Mouse (Mus musculus) testis, adult 2 months (tissue): ENCODE data around the gene Wfdc15a. TPM values are rescaled to one million over a fixed set of nuclear protein-coding genes. Genes with fewer than 3 reads are reported as not detected.
"Not testable (repeated sequence)": the region's sequence is repeated elsewhere in the genome, so short reads cannot be mapped to it uniquely, and the experiment has no call there.

Experiments used
- H3K27ac ChIP-seq: fragments of 200-500 bp; 2 replicates; pipeline ENCODE4 v1.5.1; 2012; ENCODE audit warnings: low read depth, low read length; ENCODE audit not compliant: control insufficient read depth, insufficient read depth
- H3K27me3 ChIP-seq: fragments of 200-500 bp; 2 replicates; pipeline ENCODE4 v1.6.1; 2012; ENCODE audit warnings: mild to moderate bottlenecking, low read length, moderate library complexity; ENCODE audit not compliant: control insufficient read depth, insufficient read depth
- H3K36me3 ChIP-seq: fragments of 200-500 bp; 2 replicates; pipeline ENCODE4 v1.6.1; 2012; ENCODE audit warnings: mild to moderate bottlenecking, low read length; ENCODE audit not compliant: control insufficient read depth, insufficient read depth
- H3K4me1 ChIP-seq: fragments of 200-500 bp; 2 replicates; pipeline ENCODE4 v1.6.1; 2012; ENCODE audit warnings: low read length; ENCODE audit not compliant: control insufficient read depth, insufficient read depth
- H3K4me3 ChIP-seq: fragments of 200-500 bp; 2 replicates; pipeline ENCODE4 v1.5.1; 2012; ENCODE audit warnings: low read depth, mild to moderate bottlenecking, low read length, moderate library complexity, mixed read lengths; ENCODE audit not compliant: control insufficient read depth
- CTCF ChIP-seq: fragments of 200-500 bp; IDR thresholded peaks from 2 replicates; pipeline ENCODE4 v1.5.1; 2012; ENCODE audit warnings: low read depth, mild to moderate bottlenecking, inconsistent platforms, low read length, moderate library complexity; ENCODE audit not compliant: control insufficient read depth, insufficient read depth, insufficient replicate concordance
- POLR2A ChIP-seq: fragments of 200-500 bp; IDR thresholded peaks from 2 replicates; pipeline ENCODE4 v1.6.1; 2012; ENCODE audit warnings: low read depth, mild to moderate bottlenecking, inconsistent platforms, low read length, moderate library complexity; ENCODE audit not compliant: control insufficient read depth
- polyA plus RNA-seq: library from polyadenylated mRNA; depleted of rRNA; stranded (reverse); fragments of >200 nt; gene quantifications from 2 replicates; pipeline ENCODE4 v1.2.3, GENCODE M21; 2012

Wfdc15a gene
- polyA plus RNA-seq, 1 experiment: 325 TPM

DNA sequence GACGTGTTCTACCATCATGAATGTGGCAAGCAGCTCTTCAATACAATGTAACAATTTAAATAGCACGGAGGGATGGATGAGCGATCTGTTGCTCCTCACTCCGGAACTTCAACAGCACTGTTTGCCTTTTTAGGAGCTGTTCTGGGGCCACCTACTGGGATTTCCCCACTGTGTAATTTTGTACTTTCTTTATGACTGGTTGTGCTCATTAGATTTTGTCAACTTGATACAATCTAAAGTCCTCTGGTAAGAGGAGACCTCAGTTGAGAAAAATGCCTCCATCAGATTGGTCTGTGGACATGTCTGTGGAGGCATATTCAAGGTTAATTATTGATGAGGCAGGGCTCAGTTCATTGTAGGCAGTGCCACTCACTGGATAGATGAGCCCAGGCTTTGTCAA lies 11.0 kb upstream of the Wfdc15a start:
- no peak overlapping the region for H3K27ac ChIP-seq
- H3K4me3 ChIP-seq: no peak overlapping the region
- H3K27me3 ChIP-seq: no peaks in the 10 kb centered on the region
- no peaks in the 10 kb centered on the region; the same call in 1 of the 2 replicates for H3K4me1 ChIP-seq
- no peak for TF ChIP-seq CTCF
- no peak for TF ChIP-seq POLR2A
- H3K36me3 ChIP-seq: no peaks in the 10 kb centered on the region

DNA sequence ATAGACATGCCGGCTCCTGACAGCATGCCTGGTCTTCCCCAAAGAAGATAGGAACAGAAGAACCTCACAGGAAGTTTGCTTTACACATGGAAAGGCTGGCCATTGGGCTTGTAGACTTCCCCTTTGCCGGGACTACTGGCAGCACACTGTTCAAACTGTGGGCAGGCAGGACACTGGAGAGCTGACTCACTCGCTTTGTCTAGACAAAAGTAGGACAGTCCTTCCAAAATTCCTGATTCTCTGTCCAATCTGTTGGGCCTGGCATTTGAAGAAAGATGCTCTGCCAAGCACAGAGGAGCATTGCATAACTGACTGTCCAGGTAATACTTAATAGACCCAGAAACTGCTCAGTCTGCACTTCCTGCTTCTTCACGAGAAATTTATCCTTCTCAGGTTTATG lies 6.7 kb upstream of the Wfdc15a start:
- Histone ChIP-seq H3K27me3 (no peaks in the 10 kb centered on the region), H3K27ac (no peak overlapping the region), H3K36me3 (no peaks in the 10 kb centered on the region), H3K4me3 (no peak overlapping the region), H3K4me1 (no peaks in the 10 kb centered on the region; the same call in 1 of the 2 replicates)
- TF ChIP-seq POLR2A: no peak
- no peak for TF ChIP-seq CTCF

DNA sequence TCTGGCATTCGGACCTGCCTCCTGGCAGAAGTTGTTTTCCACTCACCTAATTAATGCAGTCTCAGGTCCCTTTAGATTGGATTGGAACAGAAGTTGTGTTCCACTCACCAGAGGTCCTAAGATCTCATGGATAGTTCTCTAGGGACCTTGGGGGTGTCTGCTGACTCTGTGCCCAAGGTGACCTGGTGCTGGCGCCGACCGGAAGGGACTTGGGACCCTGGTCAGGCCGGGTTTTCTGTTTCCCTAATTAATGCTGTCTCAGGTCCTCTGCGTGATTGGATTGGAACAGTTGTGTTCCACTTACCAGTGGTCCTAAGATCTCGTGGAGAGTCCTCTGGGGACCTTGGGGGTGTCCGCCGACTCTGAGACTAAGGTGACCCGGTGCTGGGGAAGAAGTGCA lies 6.1 kb upstream of the Wfdc15a start:
- not testable (repeated sequence) for H3K4me1 ChIP-seq, H3K36me3 ChIP-seq, H3K27me3 ChIP-seq, H3K27ac ChIP-seq, H3K4me3 ChIP-seq

DNA sequence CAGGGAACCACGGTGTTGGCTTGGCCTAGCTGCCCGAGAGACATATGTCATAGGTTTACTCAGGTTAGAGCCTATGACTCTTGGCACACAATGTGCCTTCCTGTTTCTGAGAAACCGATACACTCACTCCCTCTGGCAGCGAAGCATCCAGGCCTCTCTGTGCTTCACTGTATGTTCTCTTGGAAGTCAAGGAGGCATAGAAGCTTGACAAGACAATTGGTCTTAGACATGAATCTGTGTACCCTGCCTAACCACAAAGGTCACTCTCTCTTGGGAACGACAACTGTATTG lies 3.3 kb downstream of the Wfdc15a start:
- no peaks in the 10 kb centered on the region for H3K4me1 ChIP-seq
- no peak for TF ChIP-seq CTCF
- no peak for TF ChIP-seq POLR2A
- no peak overlapping the region for H3K4me3 ChIP-seq
- no peaks in the 10 kb centered on the region for H3K36me3 ChIP-seq
- H3K27me3 ChIP-seq: no peaks in the 10 kb centered on the region
- H3K27ac ChIP-seq: no peak overlapping the region

DNA sequence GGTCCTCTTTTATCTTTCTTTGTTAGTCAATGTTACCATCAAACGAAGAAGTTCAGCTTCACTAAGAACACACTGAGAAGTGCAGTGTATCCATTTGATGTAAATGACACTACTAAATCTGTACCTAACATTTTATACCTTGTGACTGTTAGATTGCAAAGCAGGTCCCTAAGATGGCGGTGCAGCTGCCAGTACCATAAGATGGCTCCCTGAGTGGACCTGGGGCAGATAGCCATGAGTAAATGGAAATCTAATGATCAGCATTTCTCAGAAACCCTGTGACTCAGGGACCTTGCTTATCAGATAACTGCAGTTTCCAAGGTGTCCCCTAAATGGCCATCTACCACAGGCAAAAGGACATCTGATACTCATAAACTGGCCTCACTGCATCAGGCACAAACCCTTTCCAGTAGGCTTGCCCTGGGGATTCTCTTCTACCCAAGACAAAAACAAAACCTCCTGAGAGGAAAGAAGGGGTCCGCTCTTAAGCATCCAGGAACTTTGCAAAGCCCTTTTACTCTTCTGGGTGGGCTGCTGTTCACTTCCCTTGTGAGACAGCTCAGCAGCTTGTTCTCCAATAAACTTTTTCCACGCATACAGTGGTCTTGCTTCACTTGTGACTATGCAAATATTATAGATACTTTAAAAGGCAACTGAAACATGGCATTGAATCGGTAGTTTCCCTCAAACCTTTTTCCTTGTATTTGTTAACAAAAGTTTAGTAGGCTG lies 3.8 kb downstream of the Wfdc15a start:
- TF ChIP-seq CTCF (no peak), POLR2A (no peak)
- Histone ChIP-seq H3K36me3 (no peaks in the 10 kb centered on the region), H3K27ac (no peak overlapping the region)

DNA sequence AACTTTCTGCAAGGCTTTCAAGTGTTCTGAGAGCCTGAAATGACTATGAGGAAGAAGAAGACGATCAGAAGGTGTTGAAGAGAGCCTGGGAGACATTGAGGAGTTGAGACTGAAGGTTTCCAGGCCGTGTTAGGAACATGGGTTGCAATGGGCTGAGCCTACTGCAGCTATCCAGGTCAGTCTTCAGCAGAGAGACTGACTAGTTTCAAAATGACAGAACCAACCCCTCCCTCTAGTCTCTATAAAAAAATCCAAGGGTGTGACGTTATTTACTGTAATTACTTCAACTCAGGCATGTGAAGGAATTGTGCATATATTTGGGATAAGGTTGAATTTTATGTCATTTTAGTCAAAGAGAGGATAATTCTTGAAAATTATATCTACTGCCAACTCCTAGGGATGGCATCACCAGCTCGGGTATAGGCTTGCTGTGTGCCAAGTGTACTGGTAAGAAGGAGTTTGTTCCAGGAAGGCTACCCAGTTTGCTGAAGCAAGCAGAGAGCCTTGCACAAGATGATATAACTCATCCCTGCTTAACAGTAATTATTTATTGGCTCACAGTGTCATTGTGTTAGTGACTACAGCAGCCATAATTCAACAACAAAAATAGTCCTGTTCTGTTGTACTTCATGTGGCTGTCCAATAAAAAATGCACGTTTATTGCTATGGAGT lies 4.8 kb downstream of the Wfdc15a start:
- Histone ChIP-seq H3K27ac (no peak overlapping the region), H3K4me3 (no peak overlapping the region), H3K4me1 (no peaks in the 10 kb centered on the region), H3K36me3 (no peaks in the 10 kb centered on the region), H3K27me3 (no peaks in the 10 kb centered on the region)
- no peak for TF ChIP-seq POLR2A
- no peak for TF ChIP-seq CTCF

More for the DNA sequence above, 3.8 kb downstream of the Wfdc15a start:
- no peaks in the 10 kb centered on the region for H3K27me3 ChIP-seq
- H3K4me1 ChIP-seq: no peaks in the 10 kb centered on the region
- no peak overlapping the region for H3K4me3 ChIP-seq

DNA sequence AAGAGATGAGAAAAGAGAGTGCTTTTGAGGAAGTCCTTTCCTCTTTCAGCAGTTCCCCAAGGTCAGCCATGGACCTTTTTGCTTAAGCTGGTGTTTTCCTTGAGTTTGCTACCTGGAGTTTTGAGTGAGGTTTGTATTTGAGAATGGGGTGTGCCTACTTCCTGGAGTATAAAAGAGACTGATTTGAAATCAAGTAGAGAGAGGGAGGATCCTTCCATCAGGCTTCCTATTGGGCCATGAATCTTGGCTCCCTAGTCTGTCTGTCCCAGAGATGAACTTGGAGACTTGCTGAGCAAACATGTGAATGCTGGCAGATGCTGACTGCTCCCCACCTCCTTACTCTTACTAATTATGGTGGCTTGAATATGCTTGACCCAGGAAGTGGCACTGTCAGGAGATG lies 7.7 kb downstream of the Wfdc15a start:
- peaks cover 2% of the 10 kb centered on the region; the same call in 1 of the 2 replicates for H3K4me1 ChIP-seq

DNA sequence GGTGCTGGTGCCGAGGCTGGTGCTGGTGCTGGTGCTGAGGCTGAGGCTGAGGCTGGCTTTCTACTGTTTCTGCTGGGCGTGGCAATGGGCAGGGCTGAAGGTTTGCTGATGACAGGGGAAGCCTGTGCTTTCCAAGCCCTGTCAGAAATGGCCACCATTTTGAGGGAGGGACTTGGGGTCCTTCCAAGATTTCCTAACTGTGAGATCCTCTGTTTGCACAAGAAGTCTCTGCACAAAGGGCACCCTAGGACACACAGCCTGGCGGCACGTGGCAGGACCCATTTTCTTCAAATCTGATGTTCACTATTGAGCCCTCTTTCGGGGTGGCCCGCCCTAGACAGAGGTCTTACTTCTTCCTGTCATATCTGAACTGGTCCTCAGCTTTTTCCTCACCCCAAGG lies 9.4 kb downstream of the Wfdc15a start, which contains the start of gene Wfdc12:
TSS of gene Wfdc12 (minus strand) at position 33 of the 400 bp plus-strand sequence.
- no peak within 1 kb of the TSS for H3K27ac ChIP-seq
- no peak within 1 kb of the TSS for H3K4me3 ChIP-seq
- H3K27me3 ChIP-seq: no peaks in the 10 kb centered on the region
- peaks cover 2% of the 10 kb centered on the region; the same call in 1 of the 2 replicates for H3K4me1 ChIP-seq
- H3K36me3 ChIP-seq: no peaks in the 10 kb centered on the region
- no peak for TF ChIP-seq CTCF
- TF ChIP-seq POLR2A: no peak

More for the DNA sequence above, 7.7 kb downstream of the Wfdc15a start:
- H3K27me3 ChIP-seq: no peaks in the 10 kb centered on the region
- H3K4me3 ChIP-seq: no peak overlapping the region
- TF ChIP-seq CTCF: no peak
- TF ChIP-seq POLR2A: no peak
- no peaks in the 10 kb centered on the region for H3K36me3 ChIP-seq
- H3K27ac ChIP-seq: no peak overlapping the region
